In genomic region chr5:125533225-125533900, GRCm38 (mm10) we compare ENCODE assay signal across 8 mouse cellular contexts. TPM values are rescaled to one million over a fixed set of nuclear protein-coding genes. Genes with fewer than 3 reads are reported as not detected.
A peak's percentile ranks its signal among the peaks of the same experiment; 100 is the strongest.
DNase-seq lines count a peak whose midpoint lies in the region; ATAC-seq and TF ChIP-seq lines count a peak whose summit lies in the region.

No protein-coding gene starts in this region.

- DNase-seq in liver, embryonic 11.5 days (ENCODE audit: low spot score), result no peak
- no peak for DNase-seq in liver
- DNase-seq in forebrain, postnatal 0 days, result peak; percentile 66
- no peak for DNase-seq in limb, embryonic 11.5 days (ENCODE audit: low spot score)
- no peak for DNase-seq in testis, postnatal 10 days (ENCODE audit: low spot score)
- DNase-seq in adrenal gland, postnatal 25 days, result no peak
- no peak for DNase-seq in heart, postnatal 36 days

- no peak overlapping the region for H3K27ac ChIP-seq in liver, embryonic 11.5 days (ENCODE audit: low read depth, low read length)
- H3K27ac ChIP-seq in forebrain, postnatal 0 days (ENCODE audit: low read depth, low read length), result peak overlapping the region; percentile 70
- no peak overlapping the region for H3K27ac ChIP-seq in limb, embryonic 11.5 days (replicated peaks; ENCODE audit: low read depth, low read length)
- H3K27ac ChIP-seq in stomach, embryonic 15.5 days, result no peak overlapping the region

- no peaks in the 10 kb centered on the region for H3K9me3 ChIP-seq in liver, embryonic 11.5 days (ENCODE audit: control insufficient read depth, low read length)
- H3K9me3 ChIP-seq in forebrain, postnatal 0 days (ENCODE audit: low read length), result no peaks in the 10 kb centered on the region
- H3K9me3 ChIP-seq in limb, embryonic 11.5 days (ENCODE audit: control insufficient read depth, low read length), result no peaks in the 10 kb centered on the region
- H3K9me3 ChIP-seq in stomach, embryonic 15.5 days, result no peaks in the 10 kb centered on the region

- 0 out of 2 replicates have a peak overlapping the region, but pooled peaks have one; percentile 42 for H3K4me3 ChIP-seq in liver, embryonic 11.5 days (ENCODE audit: low read depth, low read length)
- peak overlapping the region; percentile 67 for H3K4me3 ChIP-seq in forebrain, postnatal 0 days (ENCODE audit: low read depth, low read length)
- peak overlapping the region; percentile 35; the same call in 1 of the 2 replicates for H3K4me3 ChIP-seq in limb, embryonic 11.5 days (ENCODE audit: low read depth, low read length)
- peak overlapping the region; percentile 44 for H3K4me3 ChIP-seq in stomach, embryonic 15.5 days (replicated peaks)

- H3K4me1 ChIP-seq in liver, embryonic 11.5 days (replicated peaks; ENCODE audit: control insufficient read depth, insufficient read depth, low read length), result no peaks in the 10 kb centered on the region; the same call in 1 of the 2 replicates
- no peaks in the 10 kb centered on the region for H3K4me1 ChIP-seq in forebrain, postnatal 0 days (ENCODE audit: insufficient read depth)
- H3K4me1 ChIP-seq in limb, embryonic 11.5 days (ENCODE audit: control insufficient read depth, insufficient read depth, low read length), result peaks cover 6% of the 10 kb centered on the region; the same call in 1 of the 2 replicates
- H3K4me1 ChIP-seq in stomach, embryonic 15.5 days, result peaks cover 20% of the 10 kb centered on the region

- no peak overlapping the region for H3K9ac ChIP-seq in liver, embryonic 11.5 days (ENCODE audit: low read depth, low read length)
- H3K9ac ChIP-seq in forebrain, postnatal 0 days, result peak overlapping the region; percentile 71
- no peak overlapping the region; the same call in 1 of the 2 replicates for H3K9ac ChIP-seq in limb, embryonic 11.5 days (ENCODE audit: low read length)
- H3K9ac ChIP-seq in stomach, embryonic 15.5 days, result no peak overlapping the region

- WGBS in liver, embryonic 11.5 days, result 3% methylated on average over 24 of the region's 24 CpGs
- under 1% methylated on average over 24 of the region's 24 CpGs for WGBS in forebrain, postnatal 0 days
- 2% methylated on average over 24 of the region's 24 CpGs for WGBS in limb, embryonic 11.5 days
- WGBS in stomach, embryonic 15.5 days, result 2% methylated on average over 24 of the region's 24 CpGs

- H3K27me3 ChIP-seq in liver, embryonic 11.5 days (replicated peaks; ENCODE audit: control insufficient read depth, insufficient read depth, low read length), result peaks cover 71% of the 10 kb centered on the region
- H3K27me3 ChIP-seq in forebrain, postnatal 0 days (ENCODE audit: insufficient read depth, low read length), result no peaks in the 10 kb centered on the region; the same call in 1 of the 2 replicates
- H3K27me3 ChIP-seq in limb, embryonic 11.5 days (ENCODE audit: control insufficient read depth, insufficient read depth, low read length), result peaks cover 63% of the 10 kb centered on the region
- H3K27me3 ChIP-seq in stomach, embryonic 15.5 days (replicated peaks), result peaks cover 77% of the 10 kb centered on the region

- ATAC-seq in liver, embryonic 11.5 days (replicated peaks; ENCODE audit: low FRiP score), result no peak
- peak; percentile 7; the same call in 1 of the 2 replicates for ATAC-seq in forebrain, postnatal 0 days
- no peak for ATAC-seq in limb, embryonic 11.5 days (ENCODE audit: insufficient number of reproducible peaks, low FRiP score, low TSS enrichment, low read depth)
- ATAC-seq in stomach, embryonic 15.5 days (ENCODE audit: insufficient read depth, low FRiP score, low read depth), result no peak

- no peaks in the 10 kb centered on the region for H3K36me3 ChIP-seq in liver, embryonic 11.5 days (ENCODE audit: control insufficient read depth, insufficient read depth, low read length)
- H3K36me3 ChIP-seq in forebrain, postnatal 0 days (ENCODE audit: insufficient read depth), result no peaks in the 10 kb centered on the region
- no peaks in the 10 kb centered on the region for H3K36me3 ChIP-seq in limb, embryonic 11.5 days (ENCODE audit: control insufficient read depth, insufficient read depth, low read length)
- H3K36me3 ChIP-seq in stomach, embryonic 15.5 days, result no peaks in the 10 kb centered on the region

- peak overlapping the region; percentile 62 for H3K4me2 ChIP-seq in liver, embryonic 11.5 days
- H3K4me2 ChIP-seq in forebrain, postnatal 0 days (ENCODE audit: low read depth), result peak overlapping the region; percentile 88
- peak overlapping the region; percentile 85; the same call in 1 of the 2 replicates for H3K4me2 ChIP-seq in limb, embryonic 11.5 days (ENCODE audit: low read depth, severe bottlenecking)
- peak overlapping the region; percentile 86 for H3K4me2 ChIP-seq in stomach, embryonic 15.5 days

- no peak for TF ChIP-seq CTCF in forebrain, postnatal 0 days (IDR thresholded peaks at IDR 0.05; ENCODE audit: low read depth)

- intact Hi-C loops in heart, postnatal 36 days (cut with DNase I), result loop anchor here (5.0 kb wide), 1 partner anchor 429 kb away; no protein-coding TSS in a partner anchor

RNA-seq across cellular contexts. Expression of gene Tmem132b, which starts 1.8 kb away (rescaled TPM):
- polyA plus RNA-seq in liver, embryonic 11.5 days (2014; fragmentation: Nextera tagmentation; extraction: Ambion mirVana), result 0.05 and 0.15 TPM in 2 replicates
- total RNA-seq in forebrain, postnatal 0 days (2014; rRNA removed), result 32.2 and 48.9 TPM in 2 replicates
- polyA plus RNA-seq in forebrain, postnatal 0 days (2015; fragmentation: Nextera tagmentation; extraction: Ambion mirVana), result 5.1 and 7.8 TPM in 2 replicates
- 0.08 and 0.09 TPM in 2 replicates for polyA plus RNA-seq in limb, embryonic 11.5 days (2014; fragmentation: Nextera tagmentation; extraction: Ambion mirVana)
- polyA plus RNA-seq in stomach, embryonic 15.5 days (2015; fragmentation: Nextera tagmentation; extraction: Ambion mirVana), result 0.34 and 0.62 TPM in 2 replicates
- 0.90 and 2.1 TPM in 2 replicates for total RNA-seq in adrenal gland, postnatal 25 days (2021)
- not detected for total RNA-seq in heart, postnatal 36 days (2021)

RNA-seq across cellular contexts. Expression of gene Aacs, which starts 57.7 kb away (rescaled TPM):
- 29.3 and 29.7 TPM in 2 replicates for polyA plus RNA-seq in liver, embryonic 11.5 days (2014; fragmentation: Nextera tagmentation; extraction: Ambion mirVana)
- 90.9 and 116 TPM in 2 replicates for total RNA-seq in forebrain, postnatal 0 days (2014; rRNA removed)
- polyA plus RNA-seq in forebrain, postnatal 0 days (2015; fragmentation: Nextera tagmentation; extraction: Ambion mirVana), result 83.8 and 97.9 TPM in 2 replicates
- 35.7 and 40.5 TPM in 2 replicates for polyA plus RNA-seq in limb, embryonic 11.5 days (2014; fragmentation: Nextera tagmentation; extraction: Ambion mirVana)
- polyA plus RNA-seq in stomach, embryonic 15.5 days (2015; fragmentation: Nextera tagmentation; extraction: Ambion mirVana), result 58.8 and 61.4 TPM in 2 replicates
- 88.5 and 93.5 TPM in 2 replicates for total RNA-seq in adrenal gland, postnatal 25 days (2021)
- total RNA-seq in heart, postnatal 36 days (2021), result 1 to 10 TPM; 3.6 to 4.1 TPM
